Mouse (Mus musculus): Measurements from ENCODE around the gene Slc52a3.

GRCm38 (mm10) chr2:152012701-152013100 is 16.4 kb downstream of the Slc52a3 start:
- TF ChIP-seq CTCF (IDR thresholded peaks at IDR 0.05; ENCODE audit: low read depth) (no peak), EP300 (IDR thresholded peaks at IDR 0.05; ENCODE audit: low read depth) (no peak)
